Mouse (Mus musculus) mesoderm, embryonic 11.5 days (tissue): ENCODE measurements around the gene Fgfr2.

Experiments used
- DNase-seq: peaks from one replicate; pipeline ENCODE4 v3.0.0-alpha.2; 2012; ENCODE audit warnings: low read depth, low spot score

The Fgfr2 gene

GRCm38 (mm10) chr7:132339041-132339839 lies 783.9 kb downstream of the Fgfr2 start:
- no peak for DNase-seq

DNA sequence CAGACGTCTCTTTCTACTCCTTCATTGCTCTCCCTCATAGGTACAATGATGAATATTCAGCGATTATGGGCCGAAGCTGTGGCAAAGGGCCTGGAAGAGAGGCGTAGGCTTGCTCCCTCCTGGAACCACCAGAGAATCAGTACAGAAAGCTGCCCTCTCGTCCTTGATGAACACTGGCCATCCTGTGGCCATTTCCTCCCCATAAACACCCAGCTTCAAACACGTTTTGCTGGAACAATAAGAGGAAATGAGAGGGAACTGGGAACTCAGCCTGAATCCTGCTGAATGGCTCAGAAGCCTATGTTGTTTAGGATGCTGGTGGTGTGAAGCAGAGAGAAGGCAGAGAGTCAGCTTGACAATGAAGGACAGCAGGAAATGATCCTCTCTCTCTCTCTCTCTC lies 784.8 kb downstream of the Fgfr2 start:
- DNase-seq: no peak

DNA sequence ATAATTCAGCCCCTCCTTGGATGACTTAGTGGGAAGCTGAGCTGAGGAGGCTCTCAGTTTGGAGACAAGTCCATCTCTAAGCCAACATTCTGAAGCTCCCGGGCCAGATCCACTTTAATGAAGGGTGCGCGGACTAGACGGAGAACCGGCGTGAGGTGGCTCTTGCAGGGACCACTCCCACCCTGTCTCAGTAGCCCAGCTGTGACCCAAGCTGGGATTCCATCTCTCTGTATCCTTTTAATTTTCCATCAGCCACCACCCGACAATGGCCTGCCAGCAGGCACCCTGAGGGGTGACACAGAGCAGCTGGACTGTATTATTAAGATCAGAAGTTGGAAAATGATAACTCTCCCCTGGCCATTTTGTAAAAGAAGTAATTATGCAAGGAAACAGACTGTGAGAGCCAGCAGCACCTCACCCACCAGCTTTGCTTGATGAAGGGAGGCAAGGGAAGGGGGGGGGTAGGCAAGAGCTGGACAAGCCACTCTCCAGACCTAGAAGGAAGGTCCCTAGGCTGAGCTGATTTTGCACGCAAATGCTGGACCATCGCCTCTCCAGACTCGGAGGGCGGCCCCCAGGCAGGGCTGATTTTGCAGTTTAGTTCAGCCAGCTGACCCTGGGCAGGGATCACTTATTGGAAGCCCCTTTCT lies 785.8 kb downstream of the Fgfr2 start:
- DNase-seq: no peak

DNA sequence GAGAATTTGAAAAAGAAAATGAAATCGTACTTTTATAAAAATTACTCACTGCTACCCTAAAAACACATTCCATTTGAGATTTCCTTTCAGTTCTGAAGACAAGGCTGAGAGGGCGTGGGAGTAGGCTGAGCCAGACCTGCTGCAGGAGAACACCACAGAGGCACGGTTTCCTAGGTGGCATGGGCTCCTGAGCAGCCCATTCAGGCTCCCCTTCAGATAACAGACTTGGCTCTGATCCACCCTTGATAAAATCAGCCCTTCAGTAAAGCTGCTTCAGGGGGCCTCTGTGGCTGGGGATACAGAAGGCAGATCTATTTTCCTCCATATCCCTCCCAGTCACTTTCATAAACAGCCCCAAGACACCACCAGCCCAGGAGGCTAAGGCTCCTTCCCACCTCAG lies 786.4 kb downstream of the Fgfr2 start:
- DNase-seq: no peak

DNA sequence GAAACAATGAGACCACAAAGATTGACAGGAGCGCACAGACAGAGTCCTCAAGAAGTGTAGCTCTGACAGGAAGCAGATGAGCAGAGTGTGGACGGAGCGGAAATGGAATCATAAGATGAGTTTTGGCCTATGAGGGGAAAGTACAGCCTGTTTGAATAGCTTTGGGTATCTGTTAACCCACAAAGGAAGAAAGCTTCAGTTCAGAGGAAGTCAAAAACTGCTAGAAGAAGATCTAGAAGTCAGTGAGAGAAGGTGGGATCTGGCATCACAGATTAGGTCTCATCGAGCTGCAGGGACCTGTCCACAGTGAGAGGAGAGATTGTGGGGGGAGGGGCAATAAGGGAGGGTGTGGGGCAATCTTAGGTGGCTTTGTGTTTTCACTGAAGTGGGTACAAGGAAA lies 787.8 kb downstream of the Fgfr2 start:
- DNase-seq: no peak

- DNase-seq: no peak
Measured at GRCm38 (mm10) chr7:132333078-132333477, 790.1 kb downstream of the Fgfr2 start.

- peak; percentile 38 for DNase-seq
Measured at GRCm38 (mm10) chr7:132332176-132332575, 791.0 kb downstream of the Fgfr2 start.

DNA sequence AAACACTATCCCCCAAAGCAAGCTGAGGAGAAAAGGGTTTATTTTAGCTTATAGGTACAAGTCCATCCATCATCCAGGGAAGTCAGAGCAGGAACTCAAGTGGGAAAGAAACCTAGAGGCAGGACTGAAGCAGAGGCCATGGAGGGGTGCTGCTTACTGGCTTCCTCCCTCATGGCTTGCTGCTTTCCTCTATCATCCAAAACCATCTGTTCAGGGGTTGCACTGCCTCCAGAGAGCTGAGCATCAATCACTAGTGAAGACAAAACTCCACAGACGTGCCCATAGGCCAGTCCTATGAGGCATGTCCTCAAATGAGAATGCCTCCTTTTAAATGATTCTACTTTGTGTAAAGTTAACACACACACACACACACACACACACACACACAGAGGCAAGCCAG lies 793.0 kb downstream of the Fgfr2 start:
- no peak for DNase-seq

DNA sequence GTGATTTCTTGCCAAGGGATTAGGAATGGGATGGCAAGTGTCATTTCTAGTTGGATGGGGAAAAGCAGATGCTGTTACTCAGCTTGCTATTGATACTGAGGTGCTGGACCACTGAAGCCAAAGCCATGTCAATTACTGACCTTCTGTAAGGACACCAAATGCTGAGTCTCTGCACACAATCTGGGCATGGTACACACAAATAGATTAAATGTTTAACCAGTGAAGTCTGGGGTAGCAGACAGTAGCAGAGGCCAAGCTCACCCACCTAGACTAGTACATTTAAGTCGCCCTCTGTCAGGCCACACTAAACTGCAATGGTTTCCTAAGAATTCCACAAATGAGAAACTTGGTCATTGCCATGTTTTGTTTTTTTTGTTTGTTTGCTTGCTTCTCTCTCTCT lies 794.5 kb downstream of the Fgfr2 start:
- DNase-seq: no peak

DNA sequence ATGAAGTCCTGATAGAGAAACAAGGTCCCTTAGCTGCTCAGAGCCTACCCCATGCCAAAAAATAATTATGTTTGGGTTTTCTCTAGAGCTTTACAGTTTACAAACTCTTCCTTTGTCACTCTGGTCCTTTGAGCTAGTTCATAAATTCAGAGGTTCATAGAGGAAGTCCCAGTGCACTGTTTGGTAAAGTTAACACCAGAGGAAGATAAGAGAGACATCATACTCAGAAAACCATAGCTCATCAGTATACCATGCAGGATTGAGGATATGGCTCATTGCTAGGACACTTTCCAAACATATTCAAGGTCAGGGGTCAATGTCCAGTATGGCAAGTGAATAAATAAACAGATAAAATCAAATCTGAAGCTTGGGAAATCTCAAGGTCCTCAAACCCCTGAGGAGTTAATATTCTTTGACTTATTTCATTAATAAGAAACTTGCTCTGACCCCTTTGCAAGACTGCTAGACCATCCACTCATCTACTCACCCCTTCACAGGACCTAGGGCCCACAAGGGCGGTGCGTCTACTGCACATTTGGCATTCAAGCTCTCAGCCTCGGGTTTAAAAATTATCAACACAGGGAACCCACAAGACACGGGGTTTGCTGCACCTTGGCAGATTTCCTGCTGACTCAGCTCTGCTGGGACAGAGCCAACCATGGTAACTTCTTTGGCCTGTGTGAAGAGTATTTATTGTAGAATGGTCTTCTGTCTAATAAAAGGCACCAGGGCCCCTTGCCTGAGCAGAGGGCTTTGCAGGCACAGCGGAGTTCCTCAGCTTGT lies 797.4 kb downstream of the Fgfr2 start:
- no peak for DNase-seq

- DNase-seq: no peak
Measured at GRCm38 (mm10) chr7:132323430-132323829, 799.7 kb downstream of the Fgfr2 start.

DNA sequence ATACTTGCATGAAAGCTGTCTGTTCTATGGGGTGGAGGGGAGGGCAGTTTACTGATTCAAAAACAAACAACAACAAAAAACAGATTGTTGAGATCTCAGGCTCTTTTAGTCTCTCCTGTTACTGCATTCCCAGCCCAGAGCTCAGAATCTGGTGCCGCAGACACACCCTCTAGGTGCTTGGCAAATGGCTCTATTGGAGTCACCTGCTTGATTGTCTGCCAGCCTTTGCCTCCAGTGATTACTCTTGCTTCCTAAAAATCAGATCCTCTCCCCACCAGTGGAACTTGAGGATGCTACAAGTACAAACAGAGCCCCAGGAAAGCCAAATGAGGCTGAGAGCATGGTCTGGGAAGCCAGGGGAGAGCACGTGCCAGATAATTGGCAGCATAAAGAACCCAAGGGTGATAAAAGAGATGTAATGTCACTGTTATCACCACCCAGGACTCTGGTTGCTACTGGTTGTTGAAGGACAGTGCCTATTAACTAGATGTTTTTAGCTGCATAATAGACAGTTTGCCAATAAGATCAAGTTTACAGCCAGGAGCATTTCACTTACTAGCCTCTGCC lies 801.7 kb downstream of the Fgfr2 start:
- DNase-seq: no peak

GRCm38 (mm10) chr7:132317036-132317541 lies 806.1 kb downstream of the Fgfr2 start, which contains the start of gene Chst15:
TSS of gene Chst15 (minus strand) at chr7:132317228.
- peak; percentile 87 for DNase-seq

- DNase-seq: peak; percentile 70
Measured at GRCm38 (mm10) chr7:132316101-132317035, 806.8 kb downstream of the Fgfr2 start.

DNA sequence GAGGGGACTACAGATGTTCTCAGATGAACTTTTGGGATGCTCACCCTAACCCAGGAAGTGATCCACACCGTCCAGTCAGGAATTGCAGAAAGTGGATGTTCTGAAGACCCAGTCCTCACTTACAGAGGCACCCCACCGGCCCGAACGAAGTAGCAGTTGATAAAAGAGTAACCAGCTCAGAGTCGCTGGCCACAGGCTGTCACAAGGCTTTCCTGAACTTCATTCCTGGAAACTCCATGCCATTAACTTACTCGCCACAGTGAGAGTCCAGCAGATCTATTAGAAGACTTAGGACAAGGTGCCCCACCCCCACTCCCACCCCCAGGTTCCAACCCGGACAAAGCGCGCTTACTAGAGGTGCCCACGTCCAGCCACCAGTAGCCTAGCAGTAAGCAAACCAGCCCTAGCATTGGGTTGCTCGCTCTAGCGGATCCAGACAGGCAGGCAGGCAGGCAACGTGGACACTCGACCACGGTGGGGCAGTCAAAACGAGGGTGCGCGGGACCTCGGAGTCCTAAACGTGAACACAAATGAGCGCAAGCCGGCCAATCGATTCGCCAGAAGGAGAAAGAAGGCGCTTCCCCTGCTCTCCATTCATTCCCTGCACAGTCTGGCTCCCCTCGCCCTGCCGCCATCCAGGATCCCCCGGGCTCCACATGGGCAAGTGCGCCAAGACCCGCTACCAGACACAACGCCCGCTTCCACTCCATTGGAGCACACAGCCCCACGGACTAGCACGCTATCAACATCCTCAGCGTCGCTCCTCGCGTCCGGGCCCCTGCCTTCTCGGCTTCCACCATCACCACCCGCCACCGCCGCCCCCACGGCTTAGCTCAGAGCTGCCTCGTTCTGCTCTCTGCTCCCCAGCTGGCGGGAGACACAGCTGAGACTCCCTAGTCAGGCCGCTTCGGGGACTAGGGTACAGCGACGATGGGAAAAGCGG lies 807.7 kb downstream of the Fgfr2 start:
- DNase-seq: peak; percentile 90

DNA sequence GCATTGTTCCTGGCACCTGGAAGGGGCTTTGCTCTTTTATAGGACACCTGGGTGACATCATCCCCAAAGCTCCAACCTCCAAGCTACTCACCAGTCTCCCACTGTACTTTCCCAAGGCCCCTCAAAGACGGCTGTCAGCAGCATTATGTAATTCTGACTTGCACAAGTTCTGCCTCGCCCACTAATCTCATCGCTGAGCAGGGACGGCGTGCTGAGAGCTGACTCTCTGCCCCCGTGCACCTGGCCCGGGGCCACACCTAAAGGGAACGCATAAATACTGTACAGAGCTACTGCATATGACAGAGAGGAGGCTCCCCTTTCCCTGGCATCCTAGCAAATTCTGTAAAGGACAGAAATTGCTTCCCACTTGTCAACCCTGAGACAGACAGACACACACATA lies 810.8 kb downstream of the Fgfr2 start:
- DNase-seq: no peak

DNA sequence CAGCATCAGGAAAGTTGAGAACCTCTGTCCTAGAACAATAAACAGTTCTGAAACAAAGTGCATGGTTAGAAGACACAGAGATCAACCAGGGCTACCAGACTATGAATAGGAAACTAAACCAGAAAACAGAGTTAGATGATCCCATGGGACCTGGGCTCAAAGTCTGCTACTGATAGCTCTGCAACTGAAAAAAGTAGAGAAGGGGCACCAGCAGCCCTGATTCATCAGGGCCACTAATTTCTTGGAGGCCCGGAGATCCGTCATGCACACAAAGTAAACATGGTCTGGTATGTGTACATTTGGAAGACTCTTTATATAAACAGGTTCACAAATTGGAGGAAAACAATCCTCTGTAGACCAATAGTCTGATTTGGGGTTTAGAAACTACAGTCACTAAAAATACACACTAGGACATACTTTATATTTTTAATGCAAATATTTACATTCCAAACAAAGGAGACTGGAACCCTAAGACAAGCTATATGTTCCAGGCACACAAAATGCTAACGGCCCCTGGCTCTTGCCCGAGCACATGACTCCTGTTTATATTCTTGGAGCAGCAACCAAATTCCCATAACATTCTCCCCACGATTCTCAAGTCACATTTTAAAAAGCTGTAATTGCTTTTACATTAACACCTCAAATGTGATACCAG lies 814.5 kb downstream of the Fgfr2 start:
- no peak for DNase-seq

- DNase-seq: no peak
Measured at GRCm38 (mm10) chr7:132307722-132308271, 815.4 kb downstream of the Fgfr2 start.
